Mouse (Mus musculus): ENCODE results near the gene Ugt1a8. TPM values are rescaled to one million over a fixed set of nuclear protein-coding genes. Genes with fewer than 3 reads are reported as not detected.

The Ugt1a8 gene
- total and polyA plus RNA-seq, 2 experiments: 0.07 to 4.0 TPM

- H3K27ac ChIP-seq (replicated peaks; ENCODE audit: insufficient read depth, low read depth, low read length): no peak overlapping the region
- no peaks in the 10 kb centered on the region for H3K27me3 ChIP-seq (ENCODE audit: control insufficient read depth, insufficient read depth, low read length)
- H3K4me1 ChIP-seq (ENCODE audit: control insufficient read depth, insufficient read depth, low read length): peaks cover 21% of the 10 kb centered on the region
- TF ChIP-seq CTCF (IDR thresholded peaks at IDR 0.05; ENCODE audit: low read depth, low read length): no peak
- TF ChIP-seq POLR2A (IDR thresholded peaks at IDR 0.05; ENCODE audit: extremely low read depth, insufficient read depth, low read length): no peak
- H3K36me3 ChIP-seq (ENCODE audit: control insufficient read depth, insufficient read depth, low read length): peaks cover 10% of the 10 kb centered on the region
- H3K4me3 ChIP-seq (ENCODE audit: insufficient read depth, low read depth, low read length): no peak overlapping the region
- 24% methylated on average over 1 of the region's 1 CpGs for WGBS
- H3K79me2 ChIP-seq (ENCODE audit: control insufficient read depth, insufficient read depth, low read length): peaks cover 40% of the 10 kb centered on the region
- DNase-seq (ENCODE audit: extremely low read depth, low read depth, low spot score): peak; percentile 86
- H3K9ac ChIP-seq (ENCODE audit: low read depth, low read length): no peak overlapping the region
These were observed 108.1 kb downstream of the Ugt1a8 start for GRCm38 (mm10) chr1:88195687-88196086.

DNA sequence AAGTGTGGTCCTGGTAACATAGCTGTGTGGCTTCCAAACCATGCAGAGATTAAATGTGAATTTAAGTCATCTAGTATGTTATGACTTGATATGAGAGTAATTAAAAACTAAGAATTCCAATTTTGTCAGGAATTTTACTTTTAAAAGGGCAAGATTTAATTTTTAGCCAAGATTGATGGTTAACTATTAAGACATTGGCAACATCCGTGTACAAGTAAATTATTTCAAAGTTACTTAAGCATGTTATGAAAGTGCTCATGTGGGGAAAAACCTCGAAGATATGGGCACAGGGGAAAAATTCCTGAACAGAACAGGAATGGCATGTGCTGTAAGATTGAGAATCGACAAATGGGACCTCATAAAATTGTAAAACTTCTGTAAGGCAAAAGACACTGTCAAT is 109.8 kb downstream of the Ugt1a8 start:
- H3K79me2 ChIP-seq (ENCODE audit: control insufficient read depth, insufficient read depth, low read length): peaks cover 32% of the 10 kb centered on the region
- no peak overlapping the region for H3K4me3 ChIP-seq (ENCODE audit: insufficient read depth, low read depth, low read length)
- H3K9ac ChIP-seq (ENCODE audit: low read depth, low read length): no peak overlapping the region
- no peaks in the 10 kb centered on the region for H3K27me3 ChIP-seq (ENCODE audit: control insufficient read depth, insufficient read depth, low read length)
- H3K4me1 ChIP-seq (ENCODE audit: control insufficient read depth, insufficient read depth, low read length): peaks cover 19% of the 10 kb centered on the region
- DNase-seq (ENCODE audit: extremely low read depth, low read depth, low spot score): no peak
- 42% methylated on average over 3 of the region's 3 CpGs for WGBS
- peaks cover 10% of the 10 kb centered on the region for H3K36me3 ChIP-seq (ENCODE audit: control insufficient read depth, insufficient read depth, low read length)
- no peak for TF ChIP-seq CTCF (IDR thresholded peaks at IDR 0.05; ENCODE audit: low read depth, low read length)
- no peak for TF ChIP-seq POLR2A (IDR thresholded peaks at IDR 0.05; ENCODE audit: extremely low read depth, insufficient read depth, low read length)
- no peak overlapping the region for H3K27ac ChIP-seq (replicated peaks; ENCODE audit: insufficient read depth, low read depth, low read length)

DNA sequence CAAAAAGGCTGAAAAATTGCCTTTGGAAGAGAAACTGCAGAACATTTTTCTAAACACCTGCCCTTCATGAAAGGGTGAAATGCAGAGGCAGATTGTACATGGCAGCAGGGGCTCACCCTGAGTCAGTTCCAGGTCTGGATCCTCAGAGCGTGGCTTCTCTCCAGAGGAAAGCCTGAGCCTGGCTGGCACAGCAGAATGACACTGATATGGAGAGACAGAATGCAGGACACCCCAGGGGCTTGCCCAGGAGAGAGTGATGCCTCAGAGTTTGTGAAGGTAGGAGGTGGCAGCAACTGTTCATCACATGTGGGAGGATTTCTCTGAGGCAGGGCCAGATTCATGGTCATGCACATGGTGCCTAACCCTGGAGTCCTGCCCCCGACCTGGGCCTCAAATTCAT is 112.4 kb downstream of the Ugt1a8 start:
- Histone ChIP-seq H3K4me3 (ENCODE audit: insufficient read depth, low read depth, low read length) (no peak overlapping the region), H3K79me2 (ENCODE audit: control insufficient read depth, insufficient read depth, low read length) (peaks cover 22% of the 10 kb centered on the region; the same call in 1 of the 2 replicates), H3K36me3 (ENCODE audit: control insufficient read depth, insufficient read depth, low read length) (peaks cover 27% of the 10 kb centered on the region), H3K9ac (ENCODE audit: low read depth, low read length) (no peak overlapping the region), H3K4me1 (ENCODE audit: control insufficient read depth, insufficient read depth, low read length) (peaks cover 8% of the 10 kb centered on the region; the same call in 1 of the 2 replicates), H3K27ac (replicated peaks; ENCODE audit: insufficient read depth, low read depth, low read length) (no peak overlapping the region), H3K27me3 (ENCODE audit: control insufficient read depth, insufficient read depth, low read length) (no peaks in the 10 kb centered on the region)
- TF ChIP-seq POLR2A (IDR thresholded peaks at IDR 0.05; ENCODE audit: extremely low read depth, insufficient read depth, low read length) (no peak), CTCF (IDR thresholded peaks at IDR 0.05; ENCODE audit: low read depth, low read length) (no peak)
- WGBS: 63% methylated on average over 2 of the region's 2 CpGs
- no peak for DNase-seq (ENCODE audit: extremely low read depth, low read depth, low spot score)

DNA sequence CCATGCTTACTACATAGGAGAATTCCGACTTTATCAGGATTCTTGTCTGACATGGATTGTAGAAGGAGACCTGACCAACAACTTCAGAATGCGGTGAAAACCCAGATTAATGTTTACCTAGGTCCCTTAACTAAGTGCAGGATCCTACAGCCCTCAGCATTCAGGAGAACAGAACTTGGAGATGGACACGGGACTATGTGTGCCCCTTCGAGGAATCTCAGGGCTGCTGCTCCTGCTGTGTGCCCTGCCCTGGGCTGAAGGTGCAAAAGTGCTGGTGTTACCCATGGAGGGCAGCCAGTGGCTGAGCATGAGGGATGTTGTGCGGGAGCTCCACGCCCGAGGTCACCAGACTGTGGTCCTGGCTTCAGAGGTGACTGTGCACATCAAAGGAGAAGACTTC is 112.8 kb downstream of the Ugt1a8 start, which contains the start of gene Ugt1a2:
TSS of gene Ugt1a2 (plus strand) at position 146 of the 400 bp plus-strand sequence.
- Histone ChIP-seq H3K9ac (ENCODE audit: low read depth, low read length) (no peak within 1 kb of the TSS), H3K4me1 (ENCODE audit: control insufficient read depth, insufficient read depth, low read length) (peaks cover 9% of the 10 kb centered on the region; the same call in 1 of the 2 replicates), H3K4me3 (ENCODE audit: insufficient read depth, low read depth, low read length) (no peak within 1 kb of the TSS), H3K27ac (replicated peaks; ENCODE audit: insufficient read depth, low read depth, low read length) (no peak within 1 kb of the TSS), H3K27me3 (ENCODE audit: control insufficient read depth, insufficient read depth, low read length) (no peaks in the 10 kb centered on the region), H3K36me3 (ENCODE audit: control insufficient read depth, insufficient read depth, low read length) (peaks cover 30% of the 10 kb centered on the region), H3K79me2 (ENCODE audit: control insufficient read depth, insufficient read depth, low read length) (peaks cover 25% of the 10 kb centered on the region)
- 71% methylated on average over 7 of the region's 7 CpGs for WGBS
- no peak for DNase-seq (ENCODE audit: extremely low read depth, low read depth, low spot score)
- TF ChIP-seq CTCF (IDR thresholded peaks at IDR 0.05; ENCODE audit: low read depth, low read length): no peak
- TF ChIP-seq POLR2A (IDR thresholded peaks at IDR 0.05; ENCODE audit: extremely low read depth, insufficient read depth, low read length): no peak

- 57% methylated on average over 62 of the region's 62 CpGs for WGBS
- Histone ChIP-seq H3K27ac (replicated peaks; ENCODE audit: insufficient read depth, low read depth, low read length) (peak within 1 kb of the TSS; percentile 12; the same call in 1 of the 2 replicates), H3K79me2 (ENCODE audit: control insufficient read depth, insufficient read depth, low read length) (peaks cover 16% of the 10 kb centered on the region), H3K4me3 (ENCODE audit: insufficient read depth, low read depth, low read length) (peak within 1 kb of the TSS; percentile 54; the same call in 1 of the 2 replicates), H3K27me3 (ENCODE audit: control insufficient read depth, insufficient read depth, low read length) (no peaks in the 10 kb centered on the region), H3K9ac (ENCODE audit: low read depth, low read length) (peak within 1 kb of the TSS; percentile 35; the same call in 1 of the 2 replicates), H3K4me1 (ENCODE audit: control insufficient read depth, insufficient read depth, low read length) (peaks cover 12% of the 10 kb centered on the region), H3K36me3 (ENCODE audit: control insufficient read depth, insufficient read depth, low read length) (peaks cover 27% of the 10 kb centered on the region)
- TF ChIP-seq POLR2A (IDR thresholded peaks at IDR 0.05; ENCODE audit: extremely low read depth, insufficient read depth, low read length): no peak
- no peak for TF ChIP-seq CTCF (IDR thresholded peaks at IDR 0.05; ENCODE audit: low read depth, low read length)
- no peak for DNase-seq (ENCODE audit: extremely low read depth, low read depth, low spot score)
These were observed 117.8 kb downstream of the Ugt1a8 start, which contains the start of gene Dnajb3 for GRCm38 (mm10) chr1:88205294-88205922. Gene Dnajb3, minus strand, starts transcription at chr1:88205782.
